Mouse (Mus musculus) testis, adult 10 weeks (tissue): ENCODE measurements around the gene Golim4. TPM values are rescaled to one million over a fixed set of nuclear protein-coding genes. Genes with fewer than 3 reads are reported as not detected.

ENCODE experiments used
- polyA plus RNA-seq: library from polyadenylated mRNA; stranded (reverse); fragments of 350-450 nt; fragmentation: Illumina TruSeq; extraction: RNeasy Lipid Tissue Mini Kit (QIAGEN cat#74804); gene quantifications from one replicate; pipeline ENCODE4 v1.2.3, GENCODE M21; 2014; ENCODE audit warnings: low read depth, low replicate concordance

Gene Golim4
- polyA plus RNA-seq = 8.4 TPM

GRCm38 (mm10) chr3:75956551-75957302, at the start of gene Golim4:
Gene Golim4, minus strand, starts transcription at chr3:75956949.

Other genes starting within 250 kb of the Golim4 start
- not detected for gene Gm29133, start 208.8 kb downstream of the Golim4 start, polyA plus RNA-seq
- 0.50 TPM for gene Fstl5, start 117.3 kb upstream of the Golim4 start, polyA plus RNA-seq